Mouse (Mus musculus) liver, embryonic 11.5 days (tissue): Measurements from ENCODE around the gene Ddx58. TPM values are rescaled to one million over a fixed set of nuclear protein-coding genes. Genes with fewer than 3 reads are reported as not detected.

Experiments used
- ATAC-seq: fragments of 200-750 bp; cut with Nextera tagmentation; replicated peaks from 2 replicates; pipeline ENCODE4 v1.8.0; 2017; ENCODE audit warnings: moderate number of reproducible peaks, mild to moderate bottlenecking, moderate TSS enrichment, moderate library complexity; ENCODE audit not compliant: low FRiP score
- DNase-seq: peaks from one replicate; pipeline ENCODE4 v3.0.0-alpha.2; 2017; ENCODE audit warnings: low spot score
- H3K27ac ChIP-seq: fragments of 300-500 bp; sonication (generic); 2 replicates; pipeline ENCODE4 v1.5.1; 2014; ENCODE audit warnings: mild to moderate bottlenecking, low read depth, low read length, control low read depth
- H3K27me3 ChIP-seq: fragments of 300-500 bp; sonication (generic); replicated peaks from 2 replicates; pipeline ENCODE4 v1.6.1; 2014; ENCODE audit warnings: low read length, mixed read lengths; ENCODE audit not compliant: control insufficient read depth, insufficient read depth
- H3K36me3 ChIP-seq: fragments of 300-500 bp; sonication (generic); 2 replicates; pipeline ENCODE4 v1.6.1; 2014; ENCODE audit warnings: mild to moderate bottlenecking, low read length, moderate library complexity, mixed read lengths; ENCODE audit not compliant: control insufficient read depth, insufficient read depth
- H3K4me1 ChIP-seq: fragments of 300-500 bp; sonication (generic); replicated peaks from 2 replicates; pipeline ENCODE4 v1.6.1; 2014; ENCODE audit warnings: low read length, mixed read lengths; ENCODE audit not compliant: control insufficient read depth, insufficient read depth
- H3K4me2 ChIP-seq: fragments of 300-500 bp; sonication (generic); 2 replicates; pipeline ENCODE4 v1.6.1; 2014; ENCODE audit warnings: mild to moderate bottlenecking, control low read depth, moderate library complexity
- H3K4me3 ChIP-seq: fragments of 300-500 bp; sonication (generic); 2 replicates; pipeline ENCODE4 v1.5.1; 2014; ENCODE audit warnings: low read depth, low read length, control low read depth
- H3K9ac ChIP-seq: fragments of 300-500 bp; sonication (generic); 2 replicates; pipeline ENCODE4 v1.6.1; 2014; ENCODE audit warnings: low read depth, low read length, control low read depth
- H3K9me3 ChIP-seq: fragments of 300-500 bp; sonication (generic); 2 replicates; pipeline ENCODE4 v1.6.1; 2016; ENCODE audit warnings: low read length, inconsistent platforms, mixed read lengths; ENCODE audit not compliant: control insufficient read depth
- WGBS: fragments of 180-500 bp; shearing (Covaris S2); extraction: QIAGEN DNeasy Blood & Tissue Kit; methylation state at CpG from one replicate; pipeline ENCODE4 v1.1.7; 2014; 5-methylcytosine and 5-hydroxymethylcytosine counted together
- polyA plus RNA-seq: library from polyadenylated mRNA; unstranded; fragments of >200 nt; fragmentation: Nextera tagmentation; extraction: Ambion mirVana; gene quantifications from 2 replicates; pipeline ENCODE4 v1.2.1, GENCODE M21; 2014

Ddx58 gene
- polyA plus RNA-seq, 1 experiment from 2014 or later: 2.9 TPM

- Histone ChIP-seq H3K27me3 (no peaks in the 10 kb centered on the region), H3K4me1 (no peaks in the 10 kb centered on the region), H3K4me3 (no peak overlapping the region), H3K4me2 (no peak overlapping the region), H3K27ac (no peak overlapping the region), H3K36me3 (peaks cover 19% of the 10 kb centered on the region; the same call in 1 of the 2 replicates), H3K9me3 (no peaks in the 10 kb centered on the region), H3K9ac (no peak overlapping the region)
- 36% methylated on average over 14 of the region's 14 CpGs for WGBS
- DNase-seq (peak; percentile 74), ATAC-seq (peak; percentile 70)
These were observed 56.8 kb downstream of the Ddx58 start for GRCm38 (mm10) chr4:40182651-40183320.

GRCm38 (mm10) chr4:40181681-40182080 is 57.9 kb downstream of the Ddx58 start:
- H3K9ac ChIP-seq: no peak overlapping the region
- ATAC-seq (peak; percentile 48; the same call in 1 of the 2 replicates), DNase-seq (no peak)
- no peak overlapping the region for H3K4me2 ChIP-seq
- H3K9me3 ChIP-seq: no peaks in the 10 kb centered on the region
- WGBS: 82% methylated on average over 8 of the region's 8 CpGs
- no peak overlapping the region; the same call in 1 of the 2 replicates for H3K27ac ChIP-seq
- peaks cover 11% of the 10 kb centered on the region; the same call in 1 of the 2 replicates for H3K36me3 ChIP-seq
- H3K4me1 ChIP-seq: no peaks in the 10 kb centered on the region
- no peaks in the 10 kb centered on the region for H3K27me3 ChIP-seq
- H3K4me3 ChIP-seq: no peak overlapping the region

- 91% methylated on average over 6 of the region's 6 CpGs for WGBS
- H3K9me3 ChIP-seq: no peaks in the 10 kb centered on the region
- DNase-seq (no peak), ATAC-seq (no peak)
- H3K36me3 ChIP-seq: peaks cover 11% of the 10 kb centered on the region; the same call in 1 of the 2 replicates
- H3K4me1 ChIP-seq: no peaks in the 10 kb centered on the region
- H3K27ac ChIP-seq: no peak overlapping the region
- H3K27me3 ChIP-seq: no peaks in the 10 kb centered on the region
- H3K9ac ChIP-seq: no peak overlapping the region
- no peak overlapping the region for H3K4me2 ChIP-seq
- H3K4me3 ChIP-seq: no peak overlapping the region
These were observed 59.6 kb downstream of the Ddx58 start for GRCm38 (mm10) chr4:40180046-40180445.

- Histone ChIP-seq H3K4me3 (no peak overlapping the region), H3K36me3 (peaks cover 10% of the 10 kb centered on the region; the same call in 1 of the 2 replicates), H3K9ac (no peak overlapping the region), H3K9me3 (no peaks in the 10 kb centered on the region), H3K4me1 (no peaks in the 10 kb centered on the region), H3K27me3 (no peaks in the 10 kb centered on the region), H3K4me2 (no peak overlapping the region), H3K27ac (no peak overlapping the region)
- no peak for ATAC-seq
- 69% methylated on average over 17 of the region's 17 CpGs for WGBS
- no peak for DNase-seq
These were observed 61.0 kb downstream of the Ddx58 start for GRCm38 (mm10) chr4:40178584-40178983.

- H3K27ac ChIP-seq: no peak overlapping the region
- no peak for ATAC-seq
- WGBS: 59% methylated on average over 4 of the region's 4 CpGs
These were observed 65.3 kb downstream of the Ddx58 start for GRCm38 (mm10) chr4:40174321-40174720.

GRCm38 (mm10) chr4:40172336-40172735 is 67.3 kb downstream of the Ddx58 start:
- DNase-seq: no peak
- no peak for ATAC-seq
- Histone ChIP-seq H3K4me3 (no peak overlapping the region), H3K4me2 (no peak overlapping the region), H3K4me1 (no peaks in the 10 kb centered on the region), H3K9me3 (no peaks in the 10 kb centered on the region), H3K36me3 (peaks cover 6% of the 10 kb centered on the region; the same call in 1 of the 2 replicates), H3K9ac (no peak overlapping the region), H3K27me3 (no peaks in the 10 kb centered on the region), H3K27ac (no peak overlapping the region)
- WGBS: 79% methylated on average over 2 of the region's 2 CpGs

More at GRCm38 (mm10) chr4:40174321-40174720, 65.3 kb downstream of the Ddx58 start:
- H3K27me3 ChIP-seq: no peaks in the 10 kb centered on the region
- no peak for DNase-seq
- no peak overlapping the region for H3K9ac ChIP-seq
- H3K4me1 ChIP-seq: no peaks in the 10 kb centered on the region
- H3K4me2 ChIP-seq: no peak overlapping the region
- no peaks in the 10 kb centered on the region for H3K9me3 ChIP-seq
- H3K36me3 ChIP-seq: no peaks in the 10 kb centered on the region
- H3K4me3 ChIP-seq: no peak overlapping the region

GRCm38 (mm10) chr4:40171477-40171876 is 68.2 kb downstream of the Ddx58 start:
- peaks cover 8% of the 10 kb centered on the region; the same call in 1 of the 2 replicates for H3K36me3 ChIP-seq
- 87% methylated on average over 4 of the region's 4 CpGs for WGBS
- ATAC-seq: no peak
- H3K4me1 ChIP-seq: no peaks in the 10 kb centered on the region
- H3K9ac ChIP-seq: no peak overlapping the region
- no peak for DNase-seq
- no peaks in the 10 kb centered on the region for H3K27me3 ChIP-seq
- no peak overlapping the region for H3K4me2 ChIP-seq
- H3K4me3 ChIP-seq: no peak overlapping the region
- no peak overlapping the region for H3K27ac ChIP-seq
- H3K9me3 ChIP-seq: no peaks in the 10 kb centered on the region

GRCm38 (mm10) chr4:40163646-40164045 is 76.0 kb downstream of the Ddx58 start:
- H3K9ac ChIP-seq: no peak overlapping the region
- H3K9me3 ChIP-seq: no peaks in the 10 kb centered on the region; the same call in none of the 2 replicates
- H3K4me1 ChIP-seq: no peaks in the 10 kb centered on the region
- no peak overlapping the region for H3K4me3 ChIP-seq
- H3K36me3 ChIP-seq: peaks cover 8% of the 10 kb centered on the region; the same call in 1 of the 2 replicates
- 89% methylated on average over 10 of the region's 10 CpGs for WGBS
- H3K27me3 ChIP-seq: no peaks in the 10 kb centered on the region
- DNase-seq (no peak), ATAC-seq (no peak)
- H3K27ac ChIP-seq: no peak overlapping the region
- H3K4me2 ChIP-seq: no peak overlapping the region
